Mouse (Mus musculus) lung, postnatal 0 days (tissue): ENCODE measurements at regions not wholly inside any gene's neighbourhood (a gene's known extent, or its start where the extent isn't known, plus 50 kb on each side); places are given as distances from the start of the nearest gene placed in this dataset.

Source experiments
- CTCF ChIP-seq: IDR thresholded peaks from 2 replicates; pipeline ENCODE4 v1.5.1; 2016; ENCODE audit warnings: antibody characterized with exemption, mild to moderate bottlenecking
- EP300 ChIP-seq: IDR thresholded peaks from 2 replicates; pipeline ENCODE4 v1.6.1; 2016; ENCODE audit warnings: antibody characterized with exemption, mild to moderate bottlenecking, control low read depth

GRCm38 (mm10) chr8:126135573-126135972, 140.6 kb downstream of the Kcnk1 start:
- TF ChIP-seq CTCF (no peak), EP300 (no peak)
